Mouse (Mus musculus) ES-E14 (cell line): ENCODE measurements around the gene Gm3646.

ENCODE experiments used
- HCFC1 ChIP-seq: IDR thresholded peaks from 2 replicates; pipeline ENCODE4 v1.6.1; 2012; ENCODE audit warnings: low read length, inconsistent platforms, borderline replicate concordance; ENCODE audit not compliant: insufficient read depth
- MAFK ChIP-seq: IDR thresholded peaks from 2 replicates; pipeline ENCODE4 v1.6.1; 2014; ENCODE audit warnings: mild to moderate bottlenecking, low read depth, low read length, inconsistent platforms; ENCODE audit not compliant: insufficient read depth
- ZNF384 ChIP-seq: IDR thresholded peaks from 2 replicates; pipeline ENCODE4 v1.6.1; 2012; ENCODE audit warnings: low read depth, low read length, inconsistent platforms

- TF ChIP-seq HCFC1 (no peak), MAFK (no peak), ZNF384 (no peak)
Measured at GRCm38 (mm10) chr1:39838487-39839169, 33.5 kb upstream of the Gm3646 start.
